Mouse (Mus musculus) heart, embryonic 11.5 days (tissue): ENCODE results near the gene Aoc3. TPM values are rescaled to one million over a fixed set of nuclear protein-coding genes. Genes with fewer than 3 reads are reported as not detected.
"Not testable (repeated sequence)": the region's sequence is repeated elsewhere in the genome, so short reads cannot be mapped to it uniquely, and the experiment has no call there.

Source experiments
- ATAC-seq: fragments of 200-750 bp; cut with Nextera tagmentation; replicated peaks from 2 replicates; pipeline ENCODE4 v1.8.0; 2017; ENCODE audit warnings: moderate library complexity; ENCODE audit not compliant: insufficient number of reproducible peaks, low FRiP score, low TSS enrichment
- H3K27ac ChIP-seq: fragments of 300-500 bp; sonication (generic); 2 replicates; pipeline ENCODE4 v1.5.1; 2014; ENCODE audit warnings: mild to moderate bottlenecking, low read depth, low read length
- H3K27me3 ChIP-seq: fragments of 300-500 bp; sonication (generic); 2 replicates; pipeline ENCODE4 v1.6.1; 2014; ENCODE audit warnings: mild to moderate bottlenecking, low read length, mixed read lengths; ENCODE audit not compliant: control insufficient read depth, insufficient read depth
- H3K36me3 ChIP-seq: fragments of 300-500 bp; sonication (generic); 2 replicates; pipeline ENCODE4 v1.6.1; 2014; ENCODE audit warnings: mild to moderate bottlenecking, low read length, moderate library complexity, mixed read lengths; ENCODE audit not compliant: control insufficient read depth, insufficient read depth
- H3K4me1 ChIP-seq: fragments of 300-500 bp; sonication (generic); 2 replicates; pipeline ENCODE4 v1.6.1; 2014; ENCODE audit warnings: low read length; ENCODE audit not compliant: control insufficient read depth, insufficient read depth
- H3K4me2 ChIP-seq: fragments of 300-500 bp; sonication (generic); 2 replicates; pipeline ENCODE4 v1.6.1; 2014; ENCODE audit warnings: mild to moderate bottlenecking, moderate library complexity
- H3K4me3 ChIP-seq: fragments of 300-500 bp; sonication (generic); 2 replicates; pipeline ENCODE4 v1.5.1; 2014; ENCODE audit warnings: low read depth, low read length
- H3K9ac ChIP-seq: fragments of 300-500 bp; sonication (generic); 2 replicates; pipeline ENCODE4 v1.6.1; 2014; ENCODE audit warnings: mild to moderate bottlenecking, low read depth, low read length, moderate library complexity
- H3K9me3 ChIP-seq: fragments of 300-500 bp; sonication (generic); replicated peaks from 2 replicates; pipeline ENCODE4 v1.6.1; 2016; ENCODE audit warnings: low read length; ENCODE audit not compliant: control insufficient read depth
- WGBS: fragments of 180-500 bp; shearing (Covaris S2); extraction: QIAGEN DNeasy Blood & Tissue Kit; methylation state at CpG from one replicate; pipeline ENCODE4 v1.1.7; 2014; ENCODE audit not compliant: insufficient replicate concordance; 5-methylcytosine and 5-hydroxymethylcytosine counted together
- polyA plus RNA-seq: library from polyadenylated mRNA; unstranded; fragments of >200 nt; fragmentation: Nextera tagmentation; extraction: Ambion mirVana; gene quantifications from 2 replicates; pipeline ENCODE4 v1.2.1, GENCODE M21; 2014

The Aoc3 gene
- polyA plus RNA-seq, 1 experiment from 2014 or later = 0.20 TPM

GRCm38 (mm10) chr11:101323609-101324008 is 6.8 kb upstream of the Aoc3 start:
- H3K36me3 ChIP-seq = peaks cover 32% of the 10 kb centered on the region
- no peak; the same call in 1 of the 2 replicates for ATAC-seq
- H3K9ac ChIP-seq = no peak overlapping the region
- no peak overlapping the region for H3K4me2 ChIP-seq
- no peak overlapping the region for H3K4me3 ChIP-seq
- H3K4me1 ChIP-seq = no peaks in the 10 kb centered on the region
- no peaks in the 10 kb centered on the region for H3K9me3 ChIP-seq
- no peaks in the 10 kb centered on the region for H3K27me3 ChIP-seq
- H3K27ac ChIP-seq = no peak overlapping the region
- 30% methylated on average over 4 of the region's 4 CpGs for WGBS

GRCm38 (mm10) chr11:101324763-101325162 is 5.6 kb upstream of the Aoc3 start, which contains the start of gene Aoc2:
TSS of gene Aoc2 (plus strand) at chr11:101325063.
- no peak for ATAC-seq
- no peaks in the 10 kb centered on the region for H3K9me3 ChIP-seq
- H3K4me3 ChIP-seq = no peak within 1 kb of the TSS
- no peak within 1 kb of the TSS for H3K27ac ChIP-seq
- 89% methylated on average over 5 of the region's 5 CpGs for WGBS
- H3K36me3 ChIP-seq = peaks cover 25% of the 10 kb centered on the region
- no peaks in the 10 kb centered on the region for H3K4me1 ChIP-seq
- no peak within 1 kb of the TSS for H3K4me2 ChIP-seq
- no peak within 1 kb of the TSS for H3K9ac ChIP-seq
- no peaks in the 10 kb centered on the region for H3K27me3 ChIP-seq

GRCm38 (mm10) chr11:101325201-101325600 is 5.2 kb upstream of the Aoc3 start:
- peaks cover 25% of the 10 kb centered on the region for H3K36me3 ChIP-seq
- H3K9ac ChIP-seq, H3K4me3 ChIP-seq, H3K27ac ChIP-seq, H3K9me3 ChIP-seq, ATAC-seq, H3K4me2 ChIP-seq, H3K4me1 ChIP-seq, H3K27me3 ChIP-seq: not testable (repeated sequence)
- 93% methylated on average over 11 of the region's 11 CpGs for WGBS

GRCm38 (mm10) chr11:101326147-101326546 is 4.3 kb upstream of the Aoc3 start:
- H3K4me2 ChIP-seq = no peak overlapping the region
- 0 out of 2 replicates have a peak, but pooled peaks cover 4% of the 10 kb centered on the region for H3K4me1 ChIP-seq
- no peak overlapping the region for H3K9ac ChIP-seq
- H3K27me3 ChIP-seq = no peaks in the 10 kb centered on the region
- no peaks in the 10 kb centered on the region for H3K9me3 ChIP-seq
- H3K27ac ChIP-seq = no peak overlapping the region
- WGBS = 87% methylated on average over 11 of the region's 11 CpGs
- no peak for ATAC-seq
- no peak overlapping the region for H3K4me3 ChIP-seq
- H3K36me3 ChIP-seq = peaks cover 24% of the 10 kb centered on the region

GRCm38 (mm10) chr11:101327311-101327710 is 3.1 kb upstream of the Aoc3 start:
- Histone ChIP-seq H3K27me3 (no peaks in the 10 kb centered on the region), H3K36me3 (peaks cover 13% of the 10 kb centered on the region), H3K27ac (no peak overlapping the region), H3K4me2 (no peak overlapping the region), H3K9ac (no peak overlapping the region), H3K4me3 (no peak overlapping the region), H3K9me3 (no peaks in the 10 kb centered on the region), H3K4me1 (0 out of 2 replicates have a peak, but pooled peaks cover 4% of the 10 kb centered on the region)
- ATAC-seq = no peak
- 55% methylated on average over 3 of the region's 3 CpGs for WGBS

GRCm38 (mm10) chr11:101328941-101329635 is 1.3 kb upstream of the Aoc3 start:
- H3K27ac ChIP-seq = no peak overlapping the region
- H3K9me3 ChIP-seq = no peaks in the 10 kb centered on the region
- WGBS = 84% methylated on average over 6 of the region's 6 CpGs
- 0 out of 2 replicates have a peak, but pooled peaks cover 4% of the 10 kb centered on the region for H3K4me1 ChIP-seq
- H3K27me3 ChIP-seq = no peaks in the 10 kb centered on the region
- peaks cover 4% of the 10 kb centered on the region for H3K36me3 ChIP-seq
- ATAC-seq = no peak
- H3K4me3 ChIP-seq = no peak overlapping the region
- H3K9ac ChIP-seq = no peak overlapping the region
- no peak overlapping the region for H3K4me2 ChIP-seq

GRCm38 (mm10) chr11:101330961-101331360 is 556 bp downstream of the Aoc3 start:
- H3K27ac ChIP-seq, H3K9me3 ChIP-seq, H3K9ac ChIP-seq, H3K27me3 ChIP-seq, H3K4me3 ChIP-seq, H3K4me1 ChIP-seq, H3K4me2 ChIP-seq, H3K36me3 ChIP-seq: not testable (repeated sequence)
- WGBS = 73% methylated on average over 6 of the region's 6 CpGs
- ATAC-seq = 0 out of 2 replicates have a peak, but pooled peaks have one; percentile 29

GRCm38 (mm10) chr11:101332537-101332936 is 2.1 kb downstream of the Aoc3 start:
- H3K4me1 ChIP-seq = peaks cover 8% of the 10 kb centered on the region; the same call in 1 of the 2 replicates
- 79% methylated on average over 3 of the region's 3 CpGs for WGBS

GRCm38 (mm10) chr11:101334023-101334422 is 3.6 kb downstream of the Aoc3 start:
- Histone ChIP-seq H3K4me2 (no peak overlapping the region), H3K36me3 (no peaks in the 10 kb centered on the region), H3K9ac (no peak overlapping the region), H3K27me3 (no peaks in the 10 kb centered on the region), H3K4me3 (no peak overlapping the region), H3K4me1 (peaks cover 14% of the 10 kb centered on the region), H3K9me3 (no peaks in the 10 kb centered on the region), H3K27ac (no peak overlapping the region)
- WGBS = 46% methylated on average over 10 of the region's 10 CpGs
- no peak for ATAC-seq

More at GRCm38 (mm10) chr11:101332537-101332936, 2.1 kb downstream of the Aoc3 start:
- Histone ChIP-seq H3K36me3 (no peaks in the 10 kb centered on the region), H3K27ac (no peak overlapping the region), H3K4me2 (no peak overlapping the region), H3K9me3 (no peaks in the 10 kb centered on the region), H3K4me3 (no peak overlapping the region), H3K9ac (no peak overlapping the region), H3K27me3 (no peaks in the 10 kb centered on the region)
- ATAC-seq = no peak
